Mouse (Mus musculus): Measurements from ENCODE around the gene Slc22a12.

GRCm38 (mm10) chr19:6502035-6502541, 40.7 kb downstream of the Slc22a12 start:
- TF ChIP-seq CTCF (conservative IDR thresholded peaks at IDR 0.05; ENCODE audit: insufficient read depth, insufficient read length, low read depth, low read length) = no peak
- no peak for TF ChIP-seq POLR2A (IDR thresholded peaks at IDR 0.05; ENCODE audit: low read depth, low read length)

All from kidney, adult 2 months (tissue).